Mouse (Mus musculus): ENCODE data around the gene Ptn.

GRCm38 (mm10) chr6:36844258-36844657 is 34.2 kb upstream of the Ptn start:
- TF ChIP-seq CTCF (IDR thresholded peaks at IDR 0.05) = no peak
- no peak for TF ChIP-seq EP300 (IDR thresholded peaks at IDR 0.05)

Measured in lung, postnatal 0 days (tissue).